Mouse (Mus musculus): ENCODE data around the gene Dhx32. TPM values are rescaled to one million over a fixed set of nuclear protein-coding genes. Genes with fewer than 3 reads are reported as not detected.

Gene Dhx32
- 79.2 and 81.1 TPM in 2 replicates for polyA plus RNA-seq (2016; fragmentation: Nextera tagmentation; extraction: Ambion mirVana)

DNA sequence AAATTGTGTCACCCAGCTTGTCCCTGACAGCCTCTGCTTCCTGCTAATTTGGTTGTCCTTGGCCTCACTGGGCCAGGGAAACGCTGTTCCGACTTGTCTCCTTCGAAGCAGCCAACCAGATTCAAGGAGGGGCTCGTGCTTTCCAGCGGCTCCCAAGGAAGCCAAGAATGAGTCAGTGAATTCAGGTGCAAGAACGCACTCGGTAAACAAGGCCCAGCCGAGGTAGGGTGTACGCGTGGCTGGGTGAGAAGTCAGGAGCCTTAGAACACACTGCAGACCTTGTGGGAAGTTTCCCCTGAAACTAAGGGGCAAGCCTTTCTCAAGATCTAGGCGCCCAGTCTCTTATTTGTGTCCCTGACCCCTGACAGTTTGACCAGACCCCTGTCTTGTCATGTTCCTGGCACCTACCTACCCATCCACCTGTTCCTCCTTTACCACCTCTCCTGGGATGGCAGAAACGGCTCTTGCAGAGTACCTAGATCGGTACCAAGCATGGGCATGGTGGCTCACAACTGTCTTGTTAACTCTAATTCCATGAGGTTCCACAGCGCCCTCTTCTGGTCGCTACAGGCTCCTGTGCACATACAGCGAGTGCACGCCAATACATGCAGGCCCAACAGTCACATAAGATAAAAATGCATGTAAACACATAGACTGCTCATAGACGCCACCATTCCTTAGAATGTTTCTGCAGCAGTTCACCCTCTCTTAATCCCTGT is at the start of gene Dhx32:
Gene Dhx32 (minus strand): TSS at position 10 of the 719 bp plus-strand sequence.
- H3K9me3 ChIP-seq (replicated peaks) = no peaks in the 10 kb centered on the region
- peaks cover 6% of the 10 kb centered on the region; the same call in 1 of the 2 replicates for H3K4me1 ChIP-seq
- 22% methylated on average over 18 of the region's 18 CpGs for WGBS
- no peak within 1 kb of the TSS; the same call in 1 of the 2 replicates for H3K27ac ChIP-seq (replicated peaks)
- H3K36me3 ChIP-seq = no peaks in the 10 kb centered on the region
- DNase-seq (ENCODE audit: low spot score) = peak; percentile 79
- H3K27me3 ChIP-seq (ENCODE audit: low read depth, poor library complexity, severe bottlenecking) = no peaks in the 10 kb centered on the region
- peak within 1 kb of the TSS; percentile 21; the same call in 1 of the 2 replicates for H3K4me3 ChIP-seq

DNA sequence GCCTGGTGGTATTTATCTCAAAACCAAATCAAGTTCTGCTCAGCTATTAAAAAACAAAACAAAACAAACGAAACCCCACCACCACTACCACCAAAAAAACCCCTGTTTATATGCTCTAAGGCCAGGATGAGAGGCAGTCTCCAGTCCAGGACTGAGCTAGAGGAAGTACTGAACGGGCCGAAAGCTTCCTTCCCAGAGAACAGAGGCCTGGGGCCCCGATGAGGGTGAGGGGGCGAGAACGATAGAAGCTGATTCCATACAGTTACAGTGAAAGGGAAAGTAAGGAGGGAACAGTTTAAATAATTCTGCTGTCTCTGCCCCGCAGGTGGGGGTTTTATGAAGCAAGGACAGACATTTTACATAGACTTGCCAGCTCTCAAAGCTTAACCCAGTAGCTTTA is 47.1 kb upstream of the Dhx32 start:
- no peaks in the 10 kb centered on the region for H3K36me3 ChIP-seq
- H3K9me3 ChIP-seq (replicated peaks) = no peaks in the 10 kb centered on the region
- 0 out of 2 replicates have a peak, but pooled peaks cover 3% of the 10 kb centered on the region for H3K4me1 ChIP-seq
- no peaks in the 10 kb centered on the region for H3K27me3 ChIP-seq (ENCODE audit: low read depth, poor library complexity, severe bottlenecking)
- H3K4me3 ChIP-seq = no peak overlapping the region
- no peak overlapping the region for H3K27ac ChIP-seq (replicated peaks)
- DNase-seq (ENCODE audit: low spot score) = no peak
- 82% methylated on average over 7 of the region's 7 CpGs for WGBS

DNA sequence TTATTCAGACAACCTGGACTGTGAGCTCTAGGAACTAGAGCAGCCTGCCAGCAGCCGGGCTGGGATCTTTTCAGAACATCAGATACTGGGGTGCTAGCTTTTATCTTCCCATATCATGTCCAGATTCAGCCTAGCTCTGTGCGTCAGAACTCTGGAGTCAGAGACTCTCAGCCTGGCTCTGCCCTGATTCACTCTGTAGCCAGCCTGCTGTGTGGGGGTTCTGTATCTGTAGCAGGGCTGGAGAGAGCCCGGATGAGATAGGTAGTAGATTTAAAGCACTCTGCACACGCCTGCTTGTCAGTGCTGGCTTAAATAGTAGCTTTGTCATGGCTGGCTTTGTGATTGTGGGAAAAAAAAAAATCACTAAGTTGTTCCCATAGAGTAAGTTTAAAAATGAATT is 46.0 kb upstream of the Dhx32 start:
- 65% methylated on average over 4 of the region's 4 CpGs for WGBS
- Histone ChIP-seq H3K27me3 (ENCODE audit: low read depth, poor library complexity, severe bottlenecking) (no peaks in the 10 kb centered on the region), H3K27ac (replicated peaks) (0 out of 2 replicates have a peak overlapping the region, but pooled peaks have one; percentile 28), H3K4me3 (no peak overlapping the region), H3K9me3 (replicated peaks) (peaks cover 5% of the 10 kb centered on the region), H3K36me3 (no peaks in the 10 kb centered on the region), H3K4me1 (0 out of 2 replicates have a peak, but pooled peaks cover 3% of the 10 kb centered on the region)
- DNase-seq (ENCODE audit: low spot score) = no peak

DNA sequence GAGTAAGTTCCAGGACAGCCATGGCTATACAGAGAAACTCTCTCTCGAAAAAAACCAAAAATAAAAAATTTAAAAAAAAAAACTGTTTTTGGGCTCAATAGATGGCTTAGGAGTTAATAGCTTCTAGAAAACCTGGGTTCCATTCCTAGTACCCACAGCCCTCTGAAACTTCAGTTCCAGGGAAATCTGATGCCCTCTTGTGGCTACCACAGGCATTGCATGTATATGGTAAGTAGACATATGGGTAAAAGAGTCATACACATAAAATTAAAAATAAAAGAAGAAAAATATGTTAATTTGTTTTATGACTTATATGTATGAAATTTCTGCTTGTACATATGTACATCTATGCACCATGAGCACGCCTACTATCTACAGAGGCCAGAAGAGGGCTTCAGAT is 42.1 kb upstream of the Dhx32 start:
- H3K27ac ChIP-seq (replicated peaks) = no peak overlapping the region
- H3K36me3 ChIP-seq = no peaks in the 10 kb centered on the region
- no peaks in the 10 kb centered on the region for H3K27me3 ChIP-seq (ENCODE audit: low read depth, poor library complexity, severe bottlenecking)
- no peak for DNase-seq (ENCODE audit: low spot score)
- 0 out of 2 replicates have a peak, but pooled peaks cover 3% of the 10 kb centered on the region for H3K4me1 ChIP-seq
- H3K4me3 ChIP-seq = no peak overlapping the region
- 94% methylated on average over 2 of the region's 2 CpGs for WGBS
- H3K9me3 ChIP-seq (replicated peaks) = peaks cover 5% of the 10 kb centered on the region

DNA sequence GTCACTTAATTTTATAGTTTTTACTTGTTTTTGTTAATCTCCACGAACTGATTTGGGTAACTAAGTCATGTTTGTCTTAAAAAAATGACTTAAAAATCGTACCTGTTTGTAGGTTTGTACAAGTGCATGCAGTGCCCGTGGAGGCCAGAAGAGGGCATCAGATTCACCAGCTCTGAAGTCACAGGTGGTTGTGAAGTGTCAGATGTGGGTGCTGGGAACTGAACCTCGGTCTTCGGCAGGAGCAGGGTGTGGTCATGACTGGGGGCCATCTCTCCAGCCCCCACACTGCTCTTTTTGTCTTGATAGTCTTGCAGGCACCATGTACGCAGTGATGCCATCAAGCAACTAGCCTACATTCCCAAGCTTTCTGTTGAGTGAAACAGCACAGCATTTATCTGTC is 41.2 kb upstream of the Dhx32 start:
- WGBS = 89% methylated on average over 6 of the region's 6 CpGs
- Histone ChIP-seq H3K4me1 (0 out of 2 replicates have a peak, but pooled peaks cover 3% of the 10 kb centered on the region), H3K27ac (replicated peaks) (no peak overlapping the region), H3K9me3 (replicated peaks) (peaks cover 5% of the 10 kb centered on the region), H3K4me3 (no peak overlapping the region), H3K36me3 (no peaks in the 10 kb centered on the region), H3K27me3 (ENCODE audit: low read depth, poor library complexity, severe bottlenecking) (no peaks in the 10 kb centered on the region)
- DNase-seq (ENCODE audit: low spot score) = no peak

DNA sequence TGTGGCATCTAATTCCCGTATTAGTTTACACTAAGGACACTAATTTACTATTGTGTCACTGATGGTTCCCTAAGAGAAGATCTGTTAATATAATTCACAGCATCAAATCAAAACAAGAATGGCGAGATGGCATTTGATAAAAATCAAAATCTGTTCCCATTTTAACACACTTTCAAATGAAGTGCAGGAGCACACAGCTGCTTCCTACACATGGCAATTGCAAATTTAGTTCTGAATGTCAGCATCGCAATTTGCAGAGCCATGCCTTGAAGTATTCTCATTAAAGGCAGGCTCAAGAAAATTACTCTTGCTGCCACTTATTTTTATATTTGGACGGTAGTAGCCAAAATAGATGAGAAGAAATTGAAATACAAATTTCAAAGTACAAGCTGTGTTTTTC is 30.8 kb upstream of the Dhx32 start:
- no peaks in the 10 kb centered on the region for H3K9me3 ChIP-seq (replicated peaks)
- no peaks in the 10 kb centered on the region for H3K36me3 ChIP-seq
- H3K27ac ChIP-seq (replicated peaks) = no peak overlapping the region
- DNase-seq (ENCODE audit: low spot score) = no peak
- H3K4me1 ChIP-seq = no peaks in the 10 kb centered on the region
- 85% methylated on average over 4 of the region's 4 CpGs for WGBS
- no peak overlapping the region for H3K4me3 ChIP-seq
- H3K27me3 ChIP-seq (ENCODE audit: low read depth, poor library complexity, severe bottlenecking) = no peaks in the 10 kb centered on the region

DNA sequence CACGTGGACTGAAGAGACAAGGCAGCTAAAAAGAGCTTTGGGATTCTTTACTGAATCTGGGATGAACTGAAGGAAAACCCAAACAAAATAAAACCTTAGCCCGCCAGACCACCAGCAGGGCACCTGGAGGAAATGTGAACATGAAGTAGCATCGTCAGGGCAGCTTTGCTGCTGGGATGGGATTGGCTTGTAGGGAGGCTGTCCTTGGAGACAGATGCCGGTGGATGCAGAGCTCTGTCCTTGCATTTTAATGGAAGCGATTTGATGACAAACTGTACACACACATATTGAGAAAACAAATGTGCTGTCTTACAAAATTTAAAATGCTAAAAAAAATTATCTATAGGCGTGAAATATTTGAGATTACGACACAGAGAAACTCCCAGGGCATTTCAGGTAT is 30.4 kb upstream of the Dhx32 start:
- Histone ChIP-seq H3K9me3 (replicated peaks) (no peaks in the 10 kb centered on the region), H3K36me3 (no peaks in the 10 kb centered on the region), H3K27ac (replicated peaks) (no peak overlapping the region), H3K4me3 (no peak overlapping the region), H3K27me3 (ENCODE audit: low read depth, poor library complexity, severe bottlenecking) (no peaks in the 10 kb centered on the region), H3K4me1 (no peaks in the 10 kb centered on the region)
- no peak for DNase-seq (ENCODE audit: low spot score)
- 79% methylated on average over 7 of the region's 7 CpGs for WGBS

DNA sequence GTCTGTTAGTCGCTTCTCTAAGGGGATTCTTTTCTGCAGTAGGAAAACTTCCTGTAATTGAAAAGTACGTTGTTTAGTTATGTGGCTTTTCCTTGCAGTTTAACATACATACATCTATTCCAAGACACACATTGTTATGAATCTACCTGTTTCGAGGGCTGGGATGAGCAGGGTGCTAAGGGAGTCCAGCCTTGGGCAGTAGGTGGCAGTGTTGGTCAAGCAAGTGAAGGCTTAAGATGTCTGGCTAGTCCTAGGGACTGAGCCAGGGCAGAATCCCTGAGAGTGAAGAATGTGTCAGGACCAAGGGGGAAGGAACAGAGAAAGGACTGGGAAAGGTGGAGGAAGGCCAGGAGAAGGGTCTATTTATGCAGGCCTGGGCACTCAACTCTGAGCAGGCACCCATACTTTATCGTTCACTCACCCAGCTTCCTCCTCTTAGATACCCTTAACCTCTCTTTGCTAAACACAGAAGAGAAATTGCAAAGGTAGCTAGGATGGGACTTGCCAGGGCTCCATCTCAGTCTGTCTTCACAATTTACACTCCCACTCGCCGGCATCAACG is 23.2 kb upstream of the Dhx32 start:
- no peaks in the 10 kb centered on the region for H3K9me3 ChIP-seq (replicated peaks)
- DNase-seq (ENCODE audit: low spot score) = peak; percentile 55
- no peaks in the 10 kb centered on the region for H3K36me3 ChIP-seq
- H3K4me3 ChIP-seq = no peak overlapping the region
- peaks cover 4% of the 10 kb centered on the region; the same call in 1 of the 2 replicates for H3K27me3 ChIP-seq (ENCODE audit: low read depth, poor library complexity, severe bottlenecking)
- WGBS = 63% methylated on average over 7 of the region's 7 CpGs
- no peaks in the 10 kb centered on the region for H3K4me1 ChIP-seq
- H3K27ac ChIP-seq (replicated peaks) = no peak overlapping the region

DNA sequence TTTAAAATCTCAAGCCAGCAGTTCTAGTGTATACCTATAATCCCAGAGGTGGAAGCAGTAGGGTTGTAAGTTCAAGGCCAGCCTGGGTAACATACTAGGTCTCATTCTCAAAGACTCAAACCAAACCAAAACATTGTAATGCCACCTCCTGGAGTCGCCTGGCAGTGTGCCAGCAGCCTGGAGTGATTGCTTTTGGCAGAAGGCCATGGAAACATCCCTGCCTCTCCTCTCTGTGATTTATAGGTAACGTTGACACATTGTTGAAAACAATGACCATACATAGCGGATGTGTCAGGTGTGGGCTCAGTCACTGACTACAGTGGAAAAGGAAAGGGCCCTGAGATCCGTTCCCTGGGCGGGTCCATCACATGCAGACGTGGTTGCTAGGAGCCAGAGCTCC is 19.3 kb upstream of the Dhx32 start:
- DNase-seq (ENCODE audit: low spot score) = no peak
- no peaks in the 10 kb centered on the region for H3K36me3 ChIP-seq
- H3K4me3 ChIP-seq = no peak overlapping the region
- H3K9me3 ChIP-seq (replicated peaks) = no peaks in the 10 kb centered on the region
- peaks cover 5% of the 10 kb centered on the region; the same call in 1 of the 2 replicates for H3K4me1 ChIP-seq
- peaks cover 4% of the 10 kb centered on the region; the same call in 1 of the 2 replicates for H3K27me3 ChIP-seq (ENCODE audit: low read depth, poor library complexity, severe bottlenecking)
- H3K27ac ChIP-seq (replicated peaks) = no peak overlapping the region
- WGBS = 85% methylated on average over 6 of the region's 6 CpGs

DNA sequence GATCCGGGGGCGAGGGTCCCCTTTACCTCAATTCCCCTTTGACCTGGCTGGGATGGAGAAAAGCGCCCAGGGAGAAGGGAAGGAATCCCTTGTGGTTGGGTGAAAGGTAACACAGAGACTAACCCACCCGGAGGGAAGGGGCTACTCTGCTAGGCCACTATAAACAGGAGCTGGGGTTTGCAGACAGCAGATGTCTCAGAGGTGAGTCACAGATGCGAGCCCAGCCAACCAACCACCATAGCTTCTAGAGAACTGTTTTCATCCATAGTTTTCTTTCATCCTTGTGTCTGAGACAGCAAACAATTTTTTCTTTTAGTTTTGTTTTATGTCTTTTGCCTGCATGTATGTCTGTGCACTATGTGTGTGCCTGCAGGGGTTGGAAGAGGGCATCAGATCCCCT is 17.4 kb upstream of the Dhx32 start:
- H3K27me3 ChIP-seq (ENCODE audit: low read depth, poor library complexity, severe bottlenecking) = no peaks in the 10 kb centered on the region
- WGBS = 79% methylated on average over 5 of the region's 5 CpGs
- no peaks in the 10 kb centered on the region for H3K9me3 ChIP-seq (replicated peaks)
- peaks cover 5% of the 10 kb centered on the region; the same call in 1 of the 2 replicates for H3K4me1 ChIP-seq
- no peak overlapping the region for H3K27ac ChIP-seq (replicated peaks)
- no peak overlapping the region for H3K4me3 ChIP-seq
- DNase-seq (ENCODE audit: low spot score) = no peak
- no peaks in the 10 kb centered on the region for H3K36me3 ChIP-seq

DNA sequence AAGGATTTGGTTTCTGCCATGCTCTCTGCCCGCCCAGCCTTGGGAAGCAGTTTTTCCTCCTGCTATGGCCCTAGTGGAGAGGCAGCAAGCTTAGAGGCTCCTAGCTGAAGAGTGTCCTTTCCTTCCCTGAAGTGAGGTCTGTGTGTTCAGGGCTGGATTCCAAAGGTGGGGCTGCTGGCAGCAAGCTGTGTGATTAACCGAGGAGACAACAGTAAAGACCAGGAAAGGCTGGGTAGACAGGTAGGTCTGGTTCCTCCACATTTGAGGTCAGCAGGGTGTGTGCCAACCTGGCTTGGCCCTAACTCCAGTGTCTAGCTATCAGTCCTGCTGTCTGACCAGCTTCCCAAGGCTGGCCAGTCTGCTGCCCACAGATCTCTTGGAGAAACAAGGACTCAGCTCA is 12.2 kb upstream of the Dhx32 start:
- DNase-seq (ENCODE audit: low spot score) = no peak
- 87% methylated on average over 2 of the region's 2 CpGs for WGBS
- no peaks in the 10 kb centered on the region for H3K36me3 ChIP-seq

DNA sequence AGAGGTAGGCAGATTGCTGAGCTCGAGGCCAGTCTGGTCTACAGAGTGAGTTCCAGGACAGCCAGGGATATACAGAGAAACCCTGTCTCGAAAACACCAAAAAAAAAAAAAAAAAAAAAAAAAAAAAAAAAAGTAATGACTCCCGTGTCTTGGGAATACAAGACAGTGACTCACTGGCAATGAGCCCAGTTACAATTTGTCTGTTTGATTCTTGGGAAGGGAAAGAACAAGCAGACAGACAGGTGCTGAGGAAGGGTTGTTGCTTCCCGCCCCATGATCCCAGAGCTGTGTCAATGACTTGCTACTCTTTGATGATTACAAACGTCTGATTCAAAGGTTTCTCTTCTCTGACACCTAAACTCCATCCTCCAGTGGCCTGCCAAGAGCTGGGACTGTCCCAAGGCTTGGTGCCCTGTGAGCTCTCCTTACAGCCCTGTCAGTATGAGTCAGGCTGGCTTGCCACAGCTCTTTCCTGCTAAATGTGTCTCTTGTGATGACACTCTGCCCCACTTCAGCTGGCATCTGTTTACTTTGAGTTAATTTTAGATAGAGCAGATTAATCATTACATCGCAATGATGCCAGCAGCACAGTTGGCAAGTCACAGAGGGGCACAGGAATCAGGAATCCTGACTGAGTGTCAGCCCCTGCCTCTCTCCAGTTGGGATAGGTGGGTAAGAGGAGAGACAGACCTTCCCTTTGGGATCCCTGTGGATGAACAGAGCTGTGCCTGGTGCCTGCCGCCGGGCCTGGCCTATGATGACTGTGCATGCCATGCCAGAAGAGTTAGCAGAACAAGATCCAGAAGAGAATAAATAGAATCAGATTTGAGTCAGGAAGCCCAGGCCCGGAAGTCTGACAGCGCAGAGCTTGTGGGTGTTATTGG is 11.0 kb upstream of the Dhx32 start:
- no peak for DNase-seq (ENCODE audit: low spot score)
- Histone ChIP-seq H3K27me3 (ENCODE audit: low read depth, poor library complexity, severe bottlenecking) (no peaks in the 10 kb centered on the region), H3K9me3 (replicated peaks) (no peaks in the 10 kb centered on the region), H3K36me3 (no peaks in the 10 kb centered on the region), H3K4me3 (no peak overlapping the region), H3K27ac (replicated peaks) (no peak overlapping the region), H3K4me1 (peaks cover 5% of the 10 kb centered on the region; the same call in 1 of the 2 replicates)
- WGBS = 85% methylated on average over 10 of the region's 10 CpGs

More for the DNA sequence above, 12.2 kb upstream of the Dhx32 start:
- H3K4me1 ChIP-seq = peaks cover 5% of the 10 kb centered on the region; the same call in 1 of the 2 replicates
- no peak overlapping the region for H3K4me3 ChIP-seq
- no peak overlapping the region for H3K27ac ChIP-seq (replicated peaks)
- H3K9me3 ChIP-seq (replicated peaks) = no peaks in the 10 kb centered on the region
- H3K27me3 ChIP-seq (ENCODE audit: low read depth, poor library complexity, severe bottlenecking) = no peaks in the 10 kb centered on the region

All from midbrain, embryonic 10.5 days (tissue).